Mouse (Mus musculus): Measurements from ENCODE around the gene Nolc1.

The Nolc1 gene

GRCm38 (mm10) chr19:46075616-46076607 lies at the start of gene Nolc1:
Nolc1 (plus strand) TSS chr19:46075863.
- peak; percentile 98 for DNase-seq (ENCODE audit: low read depth, low spot score)

GRCm38 (mm10) chr19:46026567-46026966 lies 49.1 kb upstream of the Nolc1 start:
- no peak for DNase-seq (ENCODE audit: low read depth, low spot score)

GRCm38 (mm10) chr19:46028747-46029320 lies 46.8 kb upstream of the Nolc1 start:
- DNase-seq (ENCODE audit: low read depth, low spot score): no peak

- no peak for DNase-seq (ENCODE audit: low read depth, low spot score)
These were observed 46.0 kb upstream of the Nolc1 start for GRCm38 (mm10) chr19:46029652-46030051.

GRCm38 (mm10) chr19:46030196-46030983 lies 45.3 kb upstream of the Nolc1 start:
- no peak for DNase-seq (ENCODE audit: low read depth, low spot score)

GRCm38 (mm10) chr19:46031689-46032432 lies 43.8 kb upstream of the Nolc1 start:
- DNase-seq (ENCODE audit: low read depth, low spot score): no peak

GRCm38 (mm10) chr19:46032731-46033510 lies 42.7 kb upstream of the Nolc1 start:
- no peak for DNase-seq (ENCODE audit: low read depth, low spot score)

- DNase-seq (ENCODE audit: low read depth, low spot score): no peak
These were observed 41.8 kb upstream of the Nolc1 start for GRCm38 (mm10) chr19:46033911-46034310.

GRCm38 (mm10) chr19:46035971-46036370 lies 39.7 kb upstream of the Nolc1 start:
- DNase-seq (ENCODE audit: low read depth, low spot score): no peak

GRCm38 (mm10) chr19:46036477-46037242 lies 39.0 kb upstream of the Nolc1 start:
- no peak for DNase-seq (ENCODE audit: low read depth, low spot score)

- DNase-seq (ENCODE audit: low read depth, low spot score): no peak
These were observed 38.3 kb upstream of the Nolc1 start for GRCm38 (mm10) chr19:46037243-46037924.

- DNase-seq (ENCODE audit: low read depth, low spot score): no peak
These were observed 37.5 kb upstream of the Nolc1 start for GRCm38 (mm10) chr19:46037925-46038850.

GRCm38 (mm10) chr19:46038851-46039260 lies 36.8 kb upstream of the Nolc1 start:
- no peak for DNase-seq (ENCODE audit: low read depth, low spot score)

- DNase-seq (ENCODE audit: low read depth, low spot score): no peak
These were observed 36.2 kb upstream of the Nolc1 start for GRCm38 (mm10) chr19:46039478-46039877.

GRCm38 (mm10) chr19:46040149-46040902 lies 35.3 kb upstream of the Nolc1 start:
- DNase-seq (ENCODE audit: low read depth, low spot score): no peak

- DNase-seq (ENCODE audit: low read depth, low spot score): no peak
These were observed 34.2 kb upstream of the Nolc1 start for GRCm38 (mm10) chr19:46041299-46041932.

GRCm38 (mm10) chr19:46041933-46042475 lies 33.7 kb upstream of the Nolc1 start:
- DNase-seq (ENCODE audit: low read depth, low spot score): no peak
